Mouse (Mus musculus) liver, embryonic 13.5 days (tissue): ENCODE data around the gene Tns3. TPM values are rescaled to one million over a fixed set of nuclear protein-coding genes. Genes with fewer than 3 reads are reported as not detected.

Source experiments
- ATAC-seq: fragments of 200-750 bp; cut with Nextera tagmentation; 2 replicates; pipeline ENCODE4 v1.8.0; 2017; ENCODE audit warnings: low read depth, mild to moderate bottlenecking, moderate number of reproducible peaks, moderate library complexity
- DNase-seq: peaks from one replicate; pipeline ENCODE4 v3.0.0; 2022
- H3K27ac ChIP-seq: fragments of 300-500 bp; sonication (generic); 2 replicates; pipeline ENCODE4 v1.5.1; 2015; ENCODE audit warnings: moderate library complexity, mild to moderate bottlenecking, inconsistent platforms
- H3K27me3 ChIP-seq: fragments of 300-500 bp; sonication (generic); 2 replicates; pipeline ENCODE4 v1.6.1; 2015; ENCODE audit warnings: mild to moderate bottlenecking, inconsistent platforms
- H3K36me3 ChIP-seq: fragments of 300-500 bp; sonication (generic); 2 replicates; pipeline ENCODE4 v1.6.1; 2015; ENCODE audit warnings: mild to moderate bottlenecking, inconsistent platforms
- H3K4me1 ChIP-seq: fragments of 300-500 bp; sonication (generic); replicated peaks from 2 replicates; pipeline ENCODE4 v1.6.1; 2015; ENCODE audit warnings: inconsistent platforms
- H3K4me2 ChIP-seq: fragments of 300-500 bp; sonication (generic); 2 replicates; pipeline ENCODE4 v1.6.1; 2015; ENCODE audit warnings: inconsistent platforms, mild to moderate bottlenecking, moderate library complexity
- H3K4me3 ChIP-seq: fragments of 300-500 bp; sonication (generic); replicated peaks from 2 replicates; pipeline ENCODE4 v1.5.1; 2015; ENCODE audit warnings: mild to moderate bottlenecking, inconsistent platforms
- H3K9ac ChIP-seq: fragments of 300-500 bp; sonication (generic); 2 replicates; pipeline ENCODE4 v1.6.1; 2015; ENCODE audit warnings: mild to moderate bottlenecking, inconsistent platforms
- H3K9me3 ChIP-seq: fragments of 300-500 bp; sonication (generic); replicated peaks from 2 replicates; pipeline ENCODE4 v1.6.1; 2016; ENCODE audit warnings: inconsistent platforms
- WGBS: fragments of 180-500 bp; shearing (Covaris S2); methylation state at CpG from one replicate; pipeline ENCODE4 v1.1.7; 2015; ENCODE audit not compliant: insufficient replicate concordance; 5-methylcytosine and 5-hydroxymethylcytosine counted together
- polyA plus RNA-seq: library from polyadenylated mRNA; unstranded; fragments of >200 nt; fragmentation: Nextera tagmentation; extraction: Ambion mirVana; gene quantifications from 2 replicates; pipeline ENCODE4 v1.2.1, GENCODE M21; 2015

Tns3 gene
- polyA plus RNA-seq, 1 experiment from 2014 or later = 2.8 TPM

- Histone ChIP-seq H3K4me2 (no peak overlapping the region), H3K27me3 (no peaks in the 10 kb centered on the region), H3K27ac (no peak overlapping the region), H3K9ac (no peak overlapping the region), H3K4me3 (no peak overlapping the region), H3K36me3 (no peaks in the 10 kb centered on the region), H3K4me1 (peaks cover 43% of the 10 kb centered on the region), H3K9me3 (no peaks in the 10 kb centered on the region)
- WGBS = 46% methylated on average over 10 of the region's 10 CpGs
- no peak for DNase-seq
- no peak for ATAC-seq
Measured at GRCm38 (mm10) chr11:8641634-8642277, 22.6 kb downstream of the Tns3 start.

- Histone ChIP-seq H3K27ac (no peak overlapping the region), H3K9ac (no peak overlapping the region), H3K4me1 (peaks cover 62% of the 10 kb centered on the region), H3K4me2 (no peak overlapping the region), H3K9me3 (no peaks in the 10 kb centered on the region), H3K27me3 (no peaks in the 10 kb centered on the region), H3K36me3 (no peaks in the 10 kb centered on the region), H3K4me3 (no peak overlapping the region)
- no peak for ATAC-seq
- no peak for DNase-seq
- 91% methylated on average over 16 of the region's 16 CpGs for WGBS
Measured at GRCm38 (mm10) chr11:8639726-8640125, 24.6 kb downstream of the Tns3 start.

- DNase-seq (no peak), ATAC-seq (no peak)
- no peaks in the 10 kb centered on the region for H3K27me3 ChIP-seq
- H3K4me3 ChIP-seq = no peak overlapping the region
- H3K9ac ChIP-seq = no peak overlapping the region
- no peak overlapping the region for H3K4me2 ChIP-seq
- no peak overlapping the region for H3K27ac ChIP-seq
- H3K4me1 ChIP-seq = peaks cover 68% of the 10 kb centered on the region
- 48% methylated on average over 6 of the region's 6 CpGs for WGBS
- no peaks in the 10 kb centered on the region for H3K36me3 ChIP-seq
- no peaks in the 10 kb centered on the region for H3K9me3 ChIP-seq
Measured at GRCm38 (mm10) chr11:8639007-8639718, 25.2 kb downstream of the Tns3 start.

- Histone ChIP-seq H3K4me2 (0 out of 2 replicates have a peak overlapping the region, but pooled peaks have one; percentile 2), H3K27ac (no peak overlapping the region), H3K9ac (no peak overlapping the region), H3K27me3 (no peaks in the 10 kb centered on the region), H3K9me3 (no peaks in the 10 kb centered on the region), H3K4me1 (peaks cover 69% of the 10 kb centered on the region), H3K4me3 (no peak overlapping the region), H3K36me3 (no peaks in the 10 kb centered on the region)
- no peak for DNase-seq
- 27% methylated on average over 10 of the region's 10 CpGs for WGBS
- peak; percentile 73 for ATAC-seq
Measured at GRCm38 (mm10) chr11:8637469-8638447, 26.6 kb downstream of the Tns3 start.

GRCm38 (mm10) chr11:8636680-8637079 is 27.7 kb downstream of the Tns3 start:
- no peak for ATAC-seq
- no peaks in the 10 kb centered on the region for H3K9me3 ChIP-seq
- peaks cover 69% of the 10 kb centered on the region for H3K4me1 ChIP-seq

GRCm38 (mm10) chr11:8635778-8636177 is 28.6 kb downstream of the Tns3 start:
- ATAC-seq (peak; percentile 45), DNase-seq (no peak)
- H3K27me3 ChIP-seq = no peaks in the 10 kb centered on the region
- no peaks in the 10 kb centered on the region for H3K9me3 ChIP-seq
- H3K27ac ChIP-seq = no peak overlapping the region
- no peak overlapping the region for H3K9ac ChIP-seq
- H3K4me2 ChIP-seq = no peak overlapping the region
- peaks cover 62% of the 10 kb centered on the region for H3K4me1 ChIP-seq
- no peaks in the 10 kb centered on the region for H3K36me3 ChIP-seq
- no peak overlapping the region for H3K4me3 ChIP-seq
- WGBS = 55% methylated on average over 3 of the region's 3 CpGs

More at GRCm38 (mm10) chr11:8636680-8637079, 27.7 kb downstream of the Tns3 start:
- H3K27me3 ChIP-seq = no peaks in the 10 kb centered on the region
- no peaks in the 10 kb centered on the region for H3K36me3 ChIP-seq
- no peak overlapping the region for H3K4me3 ChIP-seq
- no peak overlapping the region for H3K4me2 ChIP-seq
- DNase-seq = no peak
- no peak overlapping the region for H3K27ac ChIP-seq
- 44% methylated on average over 1 of the region's 1 CpGs for WGBS
- H3K9ac ChIP-seq = no peak overlapping the region

- no peak overlapping the region for H3K27ac ChIP-seq
- H3K4me1 ChIP-seq = peaks cover 59% of the 10 kb centered on the region
- H3K27me3 ChIP-seq = no peaks in the 10 kb centered on the region
- H3K4me3 ChIP-seq = no peak overlapping the region
- DNase-seq (no peak), ATAC-seq (no peak)
- H3K9me3 ChIP-seq = no peaks in the 10 kb centered on the region
- no peak overlapping the region for H3K4me2 ChIP-seq
- WGBS = 44% methylated on average over 7 of the region's 7 CpGs
- no peaks in the 10 kb centered on the region for H3K36me3 ChIP-seq
- H3K9ac ChIP-seq = no peak overlapping the region
Measured at GRCm38 (mm10) chr11:8634728-8635410, 29.5 kb downstream of the Tns3 start.

GRCm38 (mm10) chr11:8632163-8632562 is 32.2 kb downstream of the Tns3 start:
- Histone ChIP-seq H3K4me1 (peaks cover 45% of the 10 kb centered on the region), H3K9me3 (no peaks in the 10 kb centered on the region), H3K27me3 (no peaks in the 10 kb centered on the region), H3K27ac (no peak overlapping the region), H3K36me3 (no peaks in the 10 kb centered on the region), H3K4me2 (no peak overlapping the region), H3K4me3 (no peak overlapping the region), H3K9ac (no peak overlapping the region)
- ATAC-seq = no peak
- 83% methylated on average over 5 of the region's 5 CpGs for WGBS
- DNase-seq = no peak

- no peak overlapping the region for H3K4me2 ChIP-seq
- 39% methylated on average over 8 of the region's 8 CpGs for WGBS
- peaks cover 12% of the 10 kb centered on the region for H3K27me3 ChIP-seq
- no peak overlapping the region for H3K27ac ChIP-seq
- DNase-seq = no peak
- peaks cover 25% of the 10 kb centered on the region for H3K4me1 ChIP-seq
- H3K4me3 ChIP-seq = no peak overlapping the region
- H3K9ac ChIP-seq = no peak overlapping the region
- ATAC-seq = no peak
- no peaks in the 10 kb centered on the region for H3K36me3 ChIP-seq
- H3K9me3 ChIP-seq = no peaks in the 10 kb centered on the region
Measured at GRCm38 (mm10) chr11:8629862-8630390, 34.4 kb downstream of the Tns3 start.

GRCm38 (mm10) chr11:8629326-8629725 is 35.0 kb downstream of the Tns3 start:
- no peak overlapping the region for H3K9ac ChIP-seq
- no peaks in the 10 kb centered on the region for H3K9me3 ChIP-seq
- 61% methylated on average over 5 of the region's 5 CpGs for WGBS
- DNase-seq (no peak), ATAC-seq (no peak)
- no peak overlapping the region for H3K27ac ChIP-seq
- H3K4me2 ChIP-seq = no peak overlapping the region
- H3K4me1 ChIP-seq = peaks cover 19% of the 10 kb centered on the region
- no peak overlapping the region for H3K4me3 ChIP-seq
- H3K27me3 ChIP-seq = peaks cover 18% of the 10 kb centered on the region
- H3K36me3 ChIP-seq = no peaks in the 10 kb centered on the region
